Mouse (Mus musculus): Measurements from ENCODE around the gene Myo5c. TPM values are rescaled to one million over a fixed set of nuclear protein-coding genes. Genes with fewer than 3 reads are reported as not detected.
"Not testable (repeated sequence)": the region's sequence is repeated elsewhere in the genome, so short reads cannot be mapped to it uniquely, and the experiment has no call there.

Gene Myo5c
- total and polyA plus RNA-seq, 3 experiments: 5.0 to 5.9 (median 5.1) TPM

- Histone ChIP-seq H3K79me2 (replicated peaks; ENCODE audit: control insufficient read depth, insufficient read depth, low read length) (no peaks in the 10 kb centered on the region), H3K27me3 (ENCODE audit: control insufficient read depth, insufficient read depth, low read length) (no peaks in the 10 kb centered on the region), H3K9ac (ENCODE audit: low read depth, low read length) (no peak overlapping the region), H3K4me3 (no peak overlapping the region), H3K4me1 (ENCODE audit: control insufficient read depth, insufficient read depth, low read length) (no peaks in the 10 kb centered on the region), H3K36me3 (ENCODE audit: control insufficient read depth, insufficient read depth, low read length) (no peaks in the 10 kb centered on the region), H3K27ac (no peak overlapping the region)
- 79% methylated on average over 13 of the region's 13 CpGs for WGBS
- TF ChIP-seq POLR2A (IDR thresholded peaks at IDR 0.05; ENCODE audit: insufficient read depth, low read depth, low read length) (no peak), CTCF (IDR thresholded peaks at IDR 0.05) (no peak), EP300 (IDR thresholded peaks at IDR 0.05; ENCODE audit: insufficient read depth, low read depth, low read length) (no peak)
- no peak for DNase-seq
- intact Hi-C loops (cut with DNase I): no loop called here
Measured at GRCm38 (mm10) chr9:75246080-75246930, 14.5 kb downstream of the Myo5c start.

- intact Hi-C loops (cut with DNase I): no loop called here
Measured at GRCm38 (mm10) chr9:75247870-75248269, 16.1 kb downstream of the Myo5c start.

GRCm38 (mm10) chr9:75248359-75248758, 16.5 kb downstream of the Myo5c start:
- intact Hi-C loops (cut with DNase I): no loop called here

More at GRCm38 (mm10) chr9:75247870-75248269, 16.1 kb downstream of the Myo5c start:
- WGBS: 90% methylated on average over 6 of the region's 6 CpGs
- Histone ChIP-seq H3K79me2 (replicated peaks; ENCODE audit: control insufficient read depth, insufficient read depth, low read length) (no peaks in the 10 kb centered on the region), H3K27me3 (ENCODE audit: control insufficient read depth, insufficient read depth, low read length) (no peaks in the 10 kb centered on the region), H3K36me3 (ENCODE audit: control insufficient read depth, insufficient read depth, low read length) (no peaks in the 10 kb centered on the region), H3K9ac (ENCODE audit: low read depth, low read length) (no peak overlapping the region), H3K4me1 (ENCODE audit: control insufficient read depth, insufficient read depth, low read length) (no peaks in the 10 kb centered on the region; the same call in 1 of the 2 replicates), H3K27ac (no peak overlapping the region), H3K4me3 (no peak overlapping the region)
- no peak for DNase-seq
- TF ChIP-seq EP300 (IDR thresholded peaks at IDR 0.05; ENCODE audit: insufficient read depth, low read depth, low read length): no peak
- TF ChIP-seq CTCF (IDR thresholded peaks at IDR 0.05): no peak
- no peak for TF ChIP-seq POLR2A (IDR thresholded peaks at IDR 0.05; ENCODE audit: insufficient read depth, low read depth, low read length)

GRCm38 (mm10) chr9:75248874-75249273, 17.1 kb downstream of the Myo5c start:
- no peaks in the 10 kb centered on the region for H3K79me2 ChIP-seq (replicated peaks; ENCODE audit: control insufficient read depth, insufficient read depth, low read length)
- peaks cover 4% of the 10 kb centered on the region for H3K4me1 ChIP-seq (ENCODE audit: control insufficient read depth, insufficient read depth, low read length)
- no peak overlapping the region for H3K4me3 ChIP-seq
- peaks cover 2% of the 10 kb centered on the region; the same call in 1 of the 2 replicates for H3K36me3 ChIP-seq (ENCODE audit: control insufficient read depth, insufficient read depth, low read length)
- no peak overlapping the region for H3K9ac ChIP-seq (ENCODE audit: low read depth, low read length)
- no peak overlapping the region for H3K27ac ChIP-seq
- intact Hi-C loops (cut with DNase I): no loop called here
- no peak for DNase-seq
- H3K27me3 ChIP-seq (ENCODE audit: control insufficient read depth, insufficient read depth, low read length): no peaks in the 10 kb centered on the region
- TF ChIP-seq POLR2A (IDR thresholded peaks at IDR 0.05; ENCODE audit: insufficient read depth, low read depth, low read length) (no peak), CTCF (IDR thresholded peaks at IDR 0.05) (no peak), EP300 (IDR thresholded peaks at IDR 0.05; ENCODE audit: insufficient read depth, low read depth, low read length) (no peak)

More at GRCm38 (mm10) chr9:75248359-75248758, 16.5 kb downstream of the Myo5c start:
- no peaks in the 10 kb centered on the region for H3K36me3 ChIP-seq (ENCODE audit: control insufficient read depth, insufficient read depth, low read length)
- H3K27ac ChIP-seq: no peak overlapping the region
- H3K9ac ChIP-seq (ENCODE audit: low read depth, low read length): no peak overlapping the region
- WGBS: 45% methylated on average over 1 of the region's 1 CpGs
- no peak for DNase-seq
- H3K27me3 ChIP-seq (ENCODE audit: control insufficient read depth, insufficient read depth, low read length): no peaks in the 10 kb centered on the region
- peaks cover 2% of the 10 kb centered on the region for H3K4me1 ChIP-seq (ENCODE audit: control insufficient read depth, insufficient read depth, low read length)
- TF ChIP-seq CTCF (IDR thresholded peaks at IDR 0.05): no peak
- TF ChIP-seq POLR2A (IDR thresholded peaks at IDR 0.05; ENCODE audit: insufficient read depth, low read depth, low read length): no peak
- TF ChIP-seq EP300 (IDR thresholded peaks at IDR 0.05; ENCODE audit: insufficient read depth, low read depth, low read length): no peak
- H3K79me2 ChIP-seq (replicated peaks; ENCODE audit: control insufficient read depth, insufficient read depth, low read length): no peaks in the 10 kb centered on the region
- no peak overlapping the region for H3K4me3 ChIP-seq

GRCm38 (mm10) chr9:75253158-75253557, 21.3 kb downstream of the Myo5c start:
- DNase-seq; H3K36me3 ChIP-seq (ENCODE audit: control insufficient read depth, insufficient read depth, low read length); H3K9ac ChIP-seq (ENCODE audit: low read depth, low read length); intact Hi-C loops (cut with DNase I); H3K79me2 ChIP-seq (replicated peaks; ENCODE audit: control insufficient read depth, insufficient read depth, low read length); H3K27me3 ChIP-seq (ENCODE audit: control insufficient read depth, insufficient read depth, low read length); H3K4me3 ChIP-seq: not testable (repeated sequence)
- 60% methylated on average over 6 of the region's 6 CpGs for WGBS
- H3K27ac ChIP-seq: peak overlapping the region; percentile 58
- H3K4me1 ChIP-seq (ENCODE audit: control insufficient read depth, insufficient read depth, low read length): peaks cover 14% of the 10 kb centered on the region

GRCm38 (mm10) chr9:75253766-75254165, 21.9 kb downstream of the Myo5c start:
- H3K4me3 ChIP-seq: no peak overlapping the region
- WGBS: 16% methylated on average over 3 of the region's 3 CpGs
- DNase-seq: peak in 1 of 2 experiments; percentile 20
- intact Hi-C loops (cut with DNase I): no loop called here
- TF ChIP-seq EP300 (IDR thresholded peaks at IDR 0.05; ENCODE audit: insufficient read depth, low read depth, low read length): no peak
- TF ChIP-seq CTCF (IDR thresholded peaks at IDR 0.05): no peak
- no peak for TF ChIP-seq POLR2A (IDR thresholded peaks at IDR 0.05; ENCODE audit: insufficient read depth, low read depth, low read length)
- no peaks in the 10 kb centered on the region for H3K27me3 ChIP-seq (ENCODE audit: control insufficient read depth, insufficient read depth, low read length)
- no peaks in the 10 kb centered on the region for H3K79me2 ChIP-seq (replicated peaks; ENCODE audit: control insufficient read depth, insufficient read depth, low read length)
- peak overlapping the region; percentile 43 for H3K9ac ChIP-seq (ENCODE audit: low read depth, low read length)
- peaks cover 2% of the 10 kb centered on the region; the same call in 1 of the 2 replicates for H3K36me3 ChIP-seq (ENCODE audit: control insufficient read depth, insufficient read depth, low read length)
- peaks cover 16% of the 10 kb centered on the region for H3K4me1 ChIP-seq (ENCODE audit: control insufficient read depth, insufficient read depth, low read length)
- peak overlapping the region; percentile 58 for H3K27ac ChIP-seq

All from heart, adult 2 months (tissue).